Mouse (Mus musculus): Measurements from ENCODE around the gene Cdh4.

The Cdh4 gene

GRCm38 (mm10) chr2:179733141-179733831 is 291.1 kb downstream of the Cdh4 start:
- DNase-seq (ENCODE audit: low read depth) = no peak

GRCm38 (mm10) chr2:179742419-179742818 is 300.2 kb downstream of the Cdh4 start:
- DNase-seq (ENCODE audit: low read depth) = no peak

GRCm38 (mm10) chr2:179742828-179743227 is 300.6 kb downstream of the Cdh4 start:
- DNase-seq (ENCODE audit: low read depth) = no peak

DNA sequence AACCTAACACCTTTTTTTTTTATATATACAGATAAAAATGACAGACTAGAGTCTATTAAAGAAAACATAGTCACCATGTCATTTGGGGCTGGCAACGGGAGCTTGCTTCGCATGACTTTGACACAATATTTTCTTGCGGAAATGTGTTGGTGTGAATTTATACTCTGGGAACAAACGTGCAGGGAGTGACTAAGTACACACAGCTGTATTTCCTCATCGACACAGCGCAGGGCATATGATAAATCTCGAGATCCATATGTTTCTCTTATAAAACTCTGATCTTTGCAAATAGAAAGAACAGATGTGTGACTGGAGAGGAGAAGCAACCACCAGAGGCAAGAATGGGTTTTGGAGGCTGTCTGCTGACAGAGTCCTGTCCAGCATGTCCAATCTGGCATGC is 304.3 kb downstream of the Cdh4 start:
- DNase-seq (ENCODE audit: low read depth) = no peak

- DNase-seq (ENCODE audit: low read depth) = no peak
These were observed 307.2 kb downstream of the Cdh4 start for GRCm38 (mm10) chr2:179749399-179749798.

- no peak for DNase-seq (ENCODE audit: low read depth)
These were observed 311.6 kb downstream of the Cdh4 start for GRCm38 (mm10) chr2:179753811-179754210.

DNA sequence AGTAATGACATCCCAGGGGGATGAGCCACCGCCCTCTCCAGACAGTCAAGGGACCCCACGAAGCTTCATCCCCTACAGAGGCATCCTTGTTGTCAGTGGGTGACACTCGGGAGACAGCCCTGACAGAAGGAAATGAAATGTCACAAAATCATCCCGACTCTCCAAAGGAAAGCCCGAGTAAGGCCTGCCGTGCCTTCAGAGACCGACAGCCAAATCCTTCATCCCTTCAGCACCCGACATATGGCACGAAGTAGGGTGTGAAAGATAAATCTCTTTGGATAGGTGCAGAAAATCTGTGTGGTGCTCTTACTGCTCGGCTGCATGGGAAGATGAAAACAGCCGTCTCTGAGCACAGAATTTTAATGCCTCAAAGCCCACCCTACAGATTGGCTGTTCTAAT is 312.5 kb downstream of the Cdh4 start:
- no peak for DNase-seq (ENCODE audit: low read depth)

GRCm38 (mm10) chr2:179761718-179762441 is 319.6 kb downstream of the Cdh4 start:
- no peak for DNase-seq (ENCODE audit: low read depth)

DNA sequence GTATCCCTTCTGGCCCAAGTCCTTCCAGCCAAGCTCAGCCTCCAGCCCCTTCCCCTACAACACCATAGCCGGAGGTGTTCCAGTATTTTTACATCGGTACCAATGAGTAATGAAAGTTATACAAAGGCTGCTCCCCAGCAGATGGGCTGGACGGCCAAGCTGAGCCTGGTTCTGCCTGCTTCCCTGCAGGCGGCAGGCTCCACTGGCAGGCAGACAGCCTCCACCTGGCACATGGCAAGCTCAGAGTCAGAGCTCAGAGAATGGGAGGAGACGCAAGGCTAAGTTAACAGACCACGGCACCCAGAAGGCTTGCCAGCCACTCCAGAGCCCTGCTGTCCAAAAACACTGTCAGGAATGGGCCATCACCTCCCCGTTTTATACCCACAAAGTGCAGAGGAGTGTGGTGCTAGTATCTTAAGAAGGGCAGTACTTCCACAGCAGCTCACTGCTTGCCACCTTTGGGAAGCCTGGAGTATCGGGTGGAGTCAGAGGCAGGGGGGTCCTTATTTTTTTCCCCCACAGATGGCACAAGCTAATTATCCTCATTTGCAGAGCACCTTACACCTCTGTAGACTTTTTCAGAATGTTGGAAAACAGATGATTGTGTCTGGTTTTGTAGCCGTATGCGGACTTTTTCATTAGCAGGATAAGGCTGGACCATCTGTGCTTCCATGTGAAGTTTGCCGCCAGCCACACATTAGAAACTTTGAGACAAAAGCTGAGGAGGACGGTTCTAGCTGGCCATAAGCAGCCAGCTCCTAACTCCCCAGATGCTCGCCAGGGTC is 320.5 kb downstream of the Cdh4 start:
- no peak for DNase-seq (ENCODE audit: low read depth)

GRCm38 (mm10) chr2:179764460-179764859 is 322.2 kb downstream of the Cdh4 start:
- no peak for DNase-seq (ENCODE audit: low read depth)

DNA sequence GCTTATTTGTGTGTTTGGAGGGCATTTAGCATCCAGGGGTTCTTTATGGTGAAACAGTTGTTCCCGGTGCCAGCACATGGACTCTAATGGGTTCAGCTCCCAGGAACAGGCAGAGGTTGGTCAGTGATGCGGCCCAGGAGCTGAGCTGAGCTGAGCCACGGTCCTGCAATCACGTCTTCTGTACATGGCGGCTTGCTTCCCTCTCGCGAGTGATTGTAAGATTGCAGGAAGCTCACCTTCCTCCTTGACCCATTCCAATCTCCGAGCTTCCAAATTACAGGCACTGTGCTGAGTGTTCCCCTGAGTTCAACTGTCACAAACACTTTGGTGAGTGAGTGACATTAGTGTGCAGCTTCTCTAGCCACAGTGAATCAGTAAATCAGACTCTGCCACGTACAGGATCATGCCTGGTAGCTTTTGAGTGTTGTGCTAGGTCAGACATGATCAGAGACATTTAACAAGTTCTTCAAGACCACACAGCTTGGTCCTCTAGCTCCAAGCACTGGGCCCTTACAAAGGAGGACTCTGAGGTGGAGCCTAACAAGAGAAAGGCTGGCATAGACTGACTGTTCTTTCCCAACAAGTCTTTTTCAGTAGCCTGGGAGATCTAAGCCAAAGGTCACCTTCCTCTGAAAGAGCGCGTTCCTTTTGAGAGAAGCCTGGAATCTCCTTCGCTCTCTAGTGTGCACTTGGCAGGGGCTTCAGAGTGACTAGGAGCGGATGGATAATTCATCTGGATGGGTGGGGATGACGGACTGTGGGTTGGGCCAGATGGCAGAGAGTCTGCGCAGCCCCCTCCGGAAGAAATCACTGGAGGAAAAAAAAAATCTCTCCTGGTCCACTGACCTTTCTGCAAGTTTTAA is 324.7 kb downstream of the Cdh4 start:
- DNase-seq (ENCODE audit: low read depth) = no peak

DNA sequence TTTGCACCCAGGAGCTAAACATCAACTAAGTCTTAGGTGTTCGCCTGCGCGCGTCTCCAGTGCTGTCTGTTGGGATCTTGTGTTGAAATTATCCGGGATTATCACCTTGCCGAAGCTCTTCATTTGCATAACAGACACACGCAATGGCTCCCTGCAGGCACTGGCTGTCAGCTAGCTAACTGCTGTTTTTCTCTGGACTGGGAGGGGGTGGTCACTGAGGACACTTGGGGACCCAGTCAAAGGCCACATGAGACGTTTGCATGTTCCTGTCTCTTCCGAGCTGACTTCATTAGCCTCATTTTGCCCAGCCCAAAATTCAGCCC is 325.3 kb downstream of the Cdh4 start:
- no peak for DNase-seq (ENCODE audit: low read depth)

- DNase-seq (ENCODE audit: low read depth) = no peak
These were observed 326.9 kb downstream of the Cdh4 start for GRCm38 (mm10) chr2:179769137-179769536.

- DNase-seq (ENCODE audit: low read depth) = no peak
These were observed 327.7 kb downstream of the Cdh4 start for GRCm38 (mm10) chr2:179769943-179770342.

GRCm38 (mm10) chr2:179774440-179775110 is 332.3 kb downstream of the Cdh4 start:
- no peak for DNase-seq (ENCODE audit: low read depth)

DNA sequence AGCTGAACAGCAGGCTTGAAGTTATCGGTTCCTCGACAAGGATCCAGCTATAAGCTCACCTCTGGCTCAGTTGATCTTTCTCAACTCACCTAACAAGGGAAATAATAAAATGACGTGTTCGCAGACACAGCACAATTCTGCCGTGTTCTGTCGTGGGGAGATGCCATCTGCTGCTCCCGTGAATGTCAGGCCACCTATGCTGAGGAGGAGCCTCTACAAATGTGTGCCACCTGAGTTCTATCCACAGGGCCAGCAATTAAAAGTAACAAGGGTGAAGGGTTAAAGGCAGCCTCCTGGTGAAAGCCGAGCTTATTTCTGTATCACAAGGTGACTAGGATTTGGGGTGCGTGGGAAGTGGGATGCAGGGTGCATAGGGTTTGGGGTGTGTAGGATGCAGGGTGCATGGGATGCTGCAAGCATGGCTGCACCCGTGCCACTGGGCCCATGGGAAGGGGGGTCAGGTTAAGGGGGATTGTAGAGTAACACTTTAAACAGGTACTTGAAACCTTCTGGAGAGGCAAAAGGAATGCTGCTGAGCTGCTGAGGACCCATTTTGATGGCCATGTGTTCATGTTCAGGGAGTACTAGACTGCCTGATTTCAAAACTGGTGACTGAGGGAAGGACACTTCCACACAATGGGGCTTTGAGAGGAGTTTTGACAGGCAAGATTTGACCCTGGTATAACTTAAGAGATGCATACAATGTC is 333.9 kb downstream of the Cdh4 start:
- DNase-seq (ENCODE audit: low read depth) = no peak

- no peak for DNase-seq (ENCODE audit: low read depth)
These were observed 337.0 kb downstream of the Cdh4 start for GRCm38 (mm10) chr2:179779266-179779665.

DNA sequence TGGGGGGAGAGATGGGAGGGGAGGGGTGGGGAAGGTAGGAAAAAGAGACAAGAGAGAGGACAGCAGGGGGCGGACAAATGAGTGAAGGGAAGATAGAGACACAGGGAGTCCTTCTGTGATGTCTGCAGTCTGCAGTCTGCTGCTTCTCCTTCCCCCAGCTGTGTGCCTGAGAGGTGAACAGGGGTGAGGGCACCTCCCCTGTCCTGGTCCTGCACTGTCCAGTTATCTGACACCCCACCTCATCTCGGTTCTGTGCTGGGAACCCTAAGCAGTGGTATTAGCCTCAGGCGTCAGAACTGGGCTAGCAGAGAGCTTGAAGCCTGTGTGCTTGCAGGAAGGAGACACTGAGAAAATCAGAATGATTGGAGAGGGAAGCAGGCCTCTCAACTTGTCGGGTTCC is 338.7 kb downstream of the Cdh4 start:
- DNase-seq (ENCODE audit: low read depth) = no peak

- DNase-seq (ENCODE audit: low read depth) = no peak
These were observed 345.0 kb downstream of the Cdh4 start for GRCm38 (mm10) chr2:179787256-179787655.

GRCm38 (mm10) chr2:179787797-179788196 is 345.6 kb downstream of the Cdh4 start:
- no peak for DNase-seq (ENCODE audit: low read depth)

DNA sequence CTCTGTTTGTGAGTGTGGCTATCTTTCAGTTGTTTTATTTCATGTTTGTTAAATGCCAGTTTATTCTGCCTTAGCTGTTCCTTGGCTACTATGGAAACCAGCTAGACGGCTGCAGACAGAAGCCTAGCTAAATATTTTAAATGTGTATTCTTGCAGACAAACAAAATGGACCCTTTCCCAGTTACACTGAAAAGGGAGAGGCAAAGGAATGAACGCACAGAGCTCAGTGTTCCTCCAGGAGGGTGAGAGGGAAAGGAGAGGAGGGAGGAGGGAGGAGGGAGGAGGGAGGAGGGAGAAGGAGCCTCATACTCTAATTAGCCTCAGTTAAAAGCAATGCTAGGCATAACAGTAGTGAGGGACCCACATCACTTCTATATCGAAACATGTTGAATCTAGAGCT is 348.5 kb downstream of the Cdh4 start:
- DNase-seq (ENCODE audit: low read depth) = no peak

All from 416B (cell line).